Mouse (Mus musculus): ENCODE results near the gene Commd2. TPM values are rescaled to one million over a fixed set of nuclear protein-coding genes. Genes with fewer than 3 reads are reported as not detected.

The Commd2 gene
- polyA plus RNA-seq, 1 experiment = 9.8 TPM

GRCm38 (mm10) chr3:57652485-57652884 is 970 bp upstream of the Commd2 start:
- no peak for TF ChIP-seq POLR2A (IDR thresholded peaks at IDR 0.05; ENCODE audit: control insufficient read depth, low read depth, low read length)
- no peak for TF ChIP-seq CTCF (IDR thresholded peaks at IDR 0.05; ENCODE audit: control insufficient read depth, insufficient read depth, insufficient replicate concordance, low read depth, low read length)
- Histone ChIP-seq H3K4me3 (ENCODE audit: control insufficient read depth, low read depth, low read length) (no peak overlapping the region), H3K27me3 (ENCODE audit: control insufficient read depth, insufficient read depth, low read length) (no peaks in the 10 kb centered on the region), H3K4me1 (ENCODE audit: control insufficient read depth, insufficient read depth, low read length) (no peaks in the 10 kb centered on the region), H3K36me3 (ENCODE audit: control insufficient read depth, insufficient read depth, low read length) (no peaks in the 10 kb centered on the region; the same call in 1 of the 2 replicates), H3K27ac (ENCODE audit: control insufficient read depth, insufficient read depth, low read depth, low read length) (no peak overlapping the region)

DNA sequence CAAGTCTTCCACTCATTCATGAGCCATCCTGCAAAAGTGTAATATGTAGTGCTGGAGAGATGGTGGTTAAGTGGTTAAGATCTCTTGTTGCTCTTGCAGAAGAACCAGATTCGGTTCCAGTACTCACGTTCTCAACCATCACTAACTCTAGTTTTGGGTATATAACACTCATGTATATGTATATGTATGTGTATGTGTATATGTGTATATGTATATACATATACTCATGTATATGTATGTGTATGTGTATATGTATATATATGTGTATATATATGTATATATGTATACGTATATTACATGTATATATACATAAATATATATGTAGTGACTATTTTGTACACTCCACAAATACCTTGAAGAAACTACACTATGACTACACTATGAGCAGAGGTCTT is 347 bp upstream of the Commd2 start:
- no peaks in the 10 kb centered on the region for H3K27me3 ChIP-seq (ENCODE audit: control insufficient read depth, insufficient read depth, low read length)
- no peak for TF ChIP-seq CTCF (IDR thresholded peaks at IDR 0.05; ENCODE audit: control insufficient read depth, insufficient read depth, insufficient replicate concordance, low read depth, low read length)
- TF ChIP-seq POLR2A (IDR thresholded peaks at IDR 0.05; ENCODE audit: control insufficient read depth, low read depth, low read length) = no peak
- H3K36me3 ChIP-seq (ENCODE audit: control insufficient read depth, insufficient read depth, low read length) = no peaks in the 10 kb centered on the region; the same call in 1 of the 2 replicates
- peak overlapping the region; percentile 100; the same call in 1 of the 2 replicates for H3K4me3 ChIP-seq (ENCODE audit: control insufficient read depth, low read depth, low read length)
- no peak overlapping the region for H3K27ac ChIP-seq (ENCODE audit: control insufficient read depth, insufficient read depth, low read depth, low read length)
- H3K4me1 ChIP-seq (ENCODE audit: control insufficient read depth, insufficient read depth, low read length) = no peaks in the 10 kb centered on the region

DNA sequence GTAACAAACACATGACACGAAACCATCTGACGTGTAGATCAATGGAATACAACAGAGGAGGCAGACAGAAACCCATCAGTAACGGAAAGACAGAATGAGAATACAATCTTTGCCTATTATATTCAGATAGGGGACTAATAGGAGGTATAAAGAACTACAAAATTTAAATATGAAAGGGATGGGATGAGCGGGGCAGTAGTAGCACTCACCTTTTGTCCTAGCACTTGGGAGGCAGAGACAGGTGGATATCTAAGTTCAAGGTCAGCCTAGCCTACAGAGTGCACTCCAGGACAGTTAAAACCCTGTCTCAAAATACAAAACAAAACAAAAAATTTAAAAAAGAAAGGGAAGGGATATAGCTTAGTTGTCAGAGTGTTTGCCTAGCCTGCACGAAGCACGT is 8.3 kb downstream of the Commd2 start:
- H3K36me3 ChIP-seq (ENCODE audit: control insufficient read depth, insufficient read depth, low read length) = no peaks in the 10 kb centered on the region; the same call in 1 of the 2 replicates
- TF ChIP-seq POLR2A (IDR thresholded peaks at IDR 0.05; ENCODE audit: control insufficient read depth, low read depth, low read length) (no peak), CTCF (IDR thresholded peaks at IDR 0.05; ENCODE audit: control insufficient read depth, insufficient read depth, insufficient replicate concordance, low read depth, low read length) (no peak)
- no peaks in the 10 kb centered on the region for H3K4me1 ChIP-seq (ENCODE audit: control insufficient read depth, insufficient read depth, low read length)
- H3K27ac ChIP-seq (ENCODE audit: control insufficient read depth, insufficient read depth, low read depth, low read length) = no peak overlapping the region
- no peak overlapping the region for H3K4me3 ChIP-seq (ENCODE audit: control insufficient read depth, low read depth, low read length)
- no peaks in the 10 kb centered on the region for H3K27me3 ChIP-seq (ENCODE audit: control insufficient read depth, insufficient read depth, low read length)

GRCm38 (mm10) chr3:57637596-57637995 is 13.9 kb downstream of the Commd2 start:
- Histone ChIP-seq H3K27me3 (ENCODE audit: control insufficient read depth, insufficient read depth, low read length) (no peaks in the 10 kb centered on the region), H3K36me3 (ENCODE audit: control insufficient read depth, insufficient read depth, low read length) (no peaks in the 10 kb centered on the region), H3K27ac (ENCODE audit: control insufficient read depth, insufficient read depth, low read depth, low read length) (no peak overlapping the region), H3K4me3 (ENCODE audit: control insufficient read depth, low read depth, low read length) (no peak overlapping the region), H3K4me1 (ENCODE audit: control insufficient read depth, insufficient read depth, low read length) (no peaks in the 10 kb centered on the region)
- no peak for TF ChIP-seq CTCF (IDR thresholded peaks at IDR 0.05; ENCODE audit: control insufficient read depth, insufficient read depth, insufficient replicate concordance, low read depth, low read length)
- TF ChIP-seq POLR2A (IDR thresholded peaks at IDR 0.05; ENCODE audit: control insufficient read depth, low read depth, low read length) = no peak

GRCm38 (mm10) chr3:57634763-57635487 is 16.6 kb downstream of the Commd2 start:
- H3K4me1 ChIP-seq (ENCODE audit: control insufficient read depth, insufficient read depth, low read length) = no peaks in the 10 kb centered on the region
- no peak overlapping the region for H3K4me3 ChIP-seq (ENCODE audit: control insufficient read depth, low read depth, low read length)
- H3K27ac ChIP-seq (ENCODE audit: control insufficient read depth, insufficient read depth, low read depth, low read length) = no peak overlapping the region
- no peaks in the 10 kb centered on the region for H3K27me3 ChIP-seq (ENCODE audit: control insufficient read depth, insufficient read depth, low read length)
- TF ChIP-seq CTCF (IDR thresholded peaks at IDR 0.05; ENCODE audit: control insufficient read depth, insufficient read depth, insufficient replicate concordance, low read depth, low read length) = no peak
- no peak for TF ChIP-seq POLR2A (IDR thresholded peaks at IDR 0.05; ENCODE audit: control insufficient read depth, low read depth, low read length)
- H3K36me3 ChIP-seq (ENCODE audit: control insufficient read depth, insufficient read depth, low read length) = no peaks in the 10 kb centered on the region

- TF ChIP-seq CTCF (IDR thresholded peaks at IDR 0.05; ENCODE audit: control insufficient read depth, insufficient read depth, insufficient replicate concordance, low read depth, low read length) (no peak), POLR2A (IDR thresholded peaks at IDR 0.05; ENCODE audit: control insufficient read depth, low read depth, low read length) (no peak)
- Histone ChIP-seq H3K27me3 (ENCODE audit: control insufficient read depth, insufficient read depth, low read length) (no peaks in the 10 kb centered on the region), H3K4me1 (ENCODE audit: control insufficient read depth, insufficient read depth, low read length) (peaks cover 3% of the 10 kb centered on the region; the same call in 1 of the 2 replicates), H3K4me3 (ENCODE audit: control insufficient read depth, low read depth, low read length) (no peak overlapping the region), H3K27ac (ENCODE audit: control insufficient read depth, insufficient read depth, low read depth, low read length) (no peak overlapping the region), H3K36me3 (ENCODE audit: control insufficient read depth, insufficient read depth, low read length) (no peaks in the 10 kb centered on the region)
Observed at GRCm38 (mm10) chr3:57626954-57627513, 24.5 kb downstream of the Commd2 start.

GRCm38 (mm10) chr3:57625275-57625997 is 26.1 kb downstream of the Commd2 start:
- Histone ChIP-seq H3K4me3 (ENCODE audit: control insufficient read depth, low read depth, low read length) (peak overlapping the region; percentile 17), H3K27ac (ENCODE audit: control insufficient read depth, insufficient read depth, low read depth, low read length) (no peak overlapping the region), H3K36me3 (ENCODE audit: control insufficient read depth, insufficient read depth, low read length) (no peaks in the 10 kb centered on the region), H3K4me1 (ENCODE audit: control insufficient read depth, insufficient read depth, low read length) (peaks cover 3% of the 10 kb centered on the region; the same call in 1 of the 2 replicates), H3K27me3 (ENCODE audit: control insufficient read depth, insufficient read depth, low read length) (no peaks in the 10 kb centered on the region)
- TF ChIP-seq POLR2A (IDR thresholded peaks at IDR 0.05; ENCODE audit: control insufficient read depth, low read depth, low read length) (no peak), CTCF (IDR thresholded peaks at IDR 0.05; ENCODE audit: control insufficient read depth, insufficient read depth, insufficient replicate concordance, low read depth, low read length) (no peak)

All from testis, adult 2 months (tissue).